Mouse (Mus musculus) adrenal gland, adult 18-20 months (tissue): ENCODE results near the gene Gnat1. TPM values are rescaled to one million over a fixed set of nuclear protein-coding genes. Genes with fewer than 3 reads are reported as not detected.
A peak's percentile ranks its signal among the peaks of the same experiment; 100 is the strongest.

Experiments
- DNase-seq, 2 experiments: peaks; one replicate each; pipeline ENCODE4 v3.0.0; 2021 to 2022; ENCODE audit warnings: low spot score in 2 of 2
- long read RNA-seq, 2 experiments: library from polyadenylated mRNA; stranded (forward); transcript quantifications; one replicate each; pipeline ENCODE4 v2.0.0; 2021
- total RNA-seq, 2 experiments: library from RNA; stranded (reverse); gene quantifications; 1 replicate in 1 of 2; 2 replicates in 1 of 2; pipeline ENCODE4 v1.2.3; 2021

Gnat1 gene
- under 1 TPM; 0.22 to 0.56 TPM for total RNA-seq
- long read RNA-seq, experiment 1: 0 reads
- long read RNA-seq, experiment 2: 0 reads

DNA sequence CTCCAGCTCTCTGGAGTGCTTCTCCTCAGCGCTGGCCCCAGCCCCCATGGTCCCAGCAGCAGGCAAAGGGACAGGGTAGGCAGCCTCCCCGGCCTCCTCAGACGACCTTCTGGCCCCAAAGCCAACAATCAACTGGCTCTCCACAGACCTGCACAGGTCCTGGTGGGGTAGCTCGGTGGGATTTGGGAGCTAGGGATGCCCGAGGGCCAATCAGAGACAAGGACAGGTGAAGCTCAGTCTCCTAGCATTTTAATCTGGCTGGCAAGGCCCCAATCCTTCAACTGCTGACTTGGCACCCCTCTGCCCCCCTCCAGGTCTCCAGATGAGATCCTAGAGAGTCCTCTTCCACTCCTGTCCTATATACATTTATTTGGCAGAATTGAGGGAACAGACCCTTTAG, at the start of gene Gnat1:
Gnat1 (minus strand) TSS at position 212 of the 400 bp plus-strand sequence.
- no peak for DNase-seq

DNA sequence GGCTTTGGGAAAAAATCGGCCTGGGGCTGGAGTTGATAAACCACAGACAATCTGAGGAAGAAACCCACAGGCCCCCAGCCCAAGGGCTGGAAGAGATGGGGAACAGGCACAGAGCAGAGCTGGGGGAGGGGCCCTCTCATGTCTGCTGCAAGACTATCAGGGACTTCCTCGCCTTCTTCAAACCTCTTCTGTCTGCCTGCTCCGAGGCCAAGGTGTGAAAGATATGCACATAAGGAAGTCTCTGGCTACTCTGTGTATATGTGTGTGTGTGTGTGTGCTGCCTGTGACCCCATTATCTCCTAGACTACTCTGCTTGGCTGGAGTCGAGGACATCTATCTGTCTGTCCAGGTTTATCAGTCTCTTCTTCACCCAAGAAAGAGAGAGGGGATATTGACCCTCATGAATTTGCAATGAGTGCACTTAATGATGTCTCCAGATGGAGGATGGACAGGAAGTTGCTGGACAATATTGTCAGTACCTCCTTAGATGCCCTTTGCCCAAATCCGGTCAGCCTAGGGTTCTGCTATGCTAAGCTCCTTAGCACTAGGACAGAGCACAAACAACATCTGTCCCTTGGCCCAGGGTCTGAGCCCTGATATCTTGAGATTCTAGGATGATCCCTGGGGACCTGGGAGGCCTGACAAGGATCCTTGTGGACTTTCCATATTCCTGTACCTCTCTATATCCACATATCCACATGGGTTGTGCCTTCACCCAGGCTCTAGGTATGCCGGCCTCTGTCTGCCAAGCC, 49.6 kb upstream of the Gnat1 start:
- DNase-seq: no peak

- no peak for DNase-seq
Observed at GRCm38 (mm10) chr9:107727041-107727440, 47.5 kb upstream of the Gnat1 start.

DNA sequence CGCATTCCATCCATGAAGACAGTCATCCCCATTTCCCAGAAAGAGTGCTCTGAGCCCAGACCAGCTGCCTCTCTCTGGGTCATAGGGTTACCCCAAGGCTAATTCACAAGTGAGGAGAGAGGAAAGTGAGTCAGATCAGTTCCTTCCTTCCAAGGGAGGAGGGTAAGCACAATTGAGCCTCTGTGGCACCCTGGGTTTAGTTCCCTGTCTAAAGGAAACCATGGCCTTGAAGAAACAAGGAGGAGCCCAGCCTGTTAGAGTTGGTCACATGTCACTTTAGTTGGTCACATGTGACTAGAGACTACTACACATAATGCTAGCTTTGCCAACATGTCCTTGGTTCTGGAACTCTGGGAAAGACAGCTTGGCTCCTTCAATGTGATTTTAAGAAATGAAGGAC, 45.3 kb upstream of the Gnat1 start:
- no peak for DNase-seq

GRCm38 (mm10) chr9:107723794-107724531, 44.5 kb upstream of the Gnat1 start:
- peak in 1 of 2 experiments; percentile 35 for DNase-seq

DNA sequence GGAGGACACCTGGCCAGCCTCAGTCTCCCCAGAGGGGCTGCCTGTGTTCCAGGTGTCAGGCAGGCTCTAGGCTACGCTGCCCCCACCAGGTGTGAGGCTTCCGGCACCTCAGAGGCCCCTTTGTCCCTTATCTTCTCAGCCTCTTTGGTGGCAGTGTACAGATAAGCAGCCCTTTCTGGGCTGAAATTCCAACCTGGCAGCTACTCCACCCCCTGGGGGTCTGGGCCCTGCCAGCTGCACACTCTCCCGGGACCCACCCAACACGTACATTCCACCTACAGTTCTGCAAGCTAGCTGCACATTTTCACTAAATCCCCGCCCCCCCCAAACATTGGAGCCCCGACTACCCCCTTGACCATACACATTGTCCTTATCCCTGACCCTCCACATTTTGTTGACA, 43.8 kb upstream of the Gnat1 start:
- DNase-seq: no peak

DNA sequence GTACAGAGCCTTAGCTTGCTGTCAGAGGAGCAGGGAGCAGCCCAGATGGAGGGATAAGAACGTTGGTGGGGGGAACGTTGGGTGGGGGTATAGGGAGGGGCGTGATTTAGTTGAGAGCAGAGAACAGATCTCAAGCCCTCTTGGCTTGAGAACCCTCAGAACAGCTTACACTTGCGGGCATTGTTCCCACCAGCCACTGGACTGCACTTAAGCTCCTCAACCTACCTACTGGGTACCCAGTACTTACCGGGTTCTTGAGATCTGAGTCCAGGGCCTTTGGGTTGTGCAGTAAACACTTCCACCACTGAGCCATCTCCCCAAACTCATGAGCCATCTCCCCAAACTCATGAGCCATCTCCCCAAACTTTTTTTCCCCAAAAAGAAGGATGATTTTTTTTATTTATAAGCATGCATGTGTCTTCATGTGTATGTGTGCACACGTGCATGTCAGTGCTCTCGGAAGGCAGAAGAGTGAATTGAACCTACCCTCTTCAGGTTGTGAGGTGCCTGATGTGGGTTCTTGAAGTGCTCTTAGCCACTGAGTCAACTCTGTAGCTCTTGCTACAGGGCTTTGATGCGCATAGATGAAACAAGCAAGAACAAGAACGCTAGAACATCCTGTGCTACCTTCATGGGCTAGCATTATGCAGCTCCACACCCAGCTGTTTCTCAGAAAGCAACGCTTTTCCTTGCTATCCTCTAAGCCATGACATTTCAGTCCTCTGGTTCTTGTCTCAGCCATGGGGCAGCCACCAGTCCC, 39.4 kb upstream of the Gnat1 start:
- DNase-seq: no peak

GRCm38 (mm10) chr9:107716951-107717350, 37.4 kb upstream of the Gnat1 start:
- DNase-seq: no peak

DNA sequence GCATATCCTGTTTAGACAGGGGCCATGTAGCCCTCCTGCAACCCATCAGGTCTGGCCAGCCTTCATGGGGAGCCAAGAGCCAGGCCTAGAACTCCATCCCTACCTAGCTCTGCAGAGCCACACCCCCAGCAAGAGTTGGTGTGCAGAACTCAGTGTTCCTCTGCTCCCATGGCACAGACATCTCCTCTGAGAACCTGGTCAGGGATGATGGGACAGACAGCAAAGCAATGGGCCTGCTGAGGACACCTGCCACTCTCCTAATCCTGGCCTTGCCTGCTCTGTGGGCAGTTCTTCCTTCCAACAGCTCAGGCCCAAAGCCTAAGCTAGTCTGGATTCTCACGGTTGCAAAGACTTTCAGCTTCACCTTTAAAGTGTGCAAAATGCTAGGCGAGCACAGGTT, 36.1 kb upstream of the Gnat1 start:
- no peak for DNase-seq

DNA sequence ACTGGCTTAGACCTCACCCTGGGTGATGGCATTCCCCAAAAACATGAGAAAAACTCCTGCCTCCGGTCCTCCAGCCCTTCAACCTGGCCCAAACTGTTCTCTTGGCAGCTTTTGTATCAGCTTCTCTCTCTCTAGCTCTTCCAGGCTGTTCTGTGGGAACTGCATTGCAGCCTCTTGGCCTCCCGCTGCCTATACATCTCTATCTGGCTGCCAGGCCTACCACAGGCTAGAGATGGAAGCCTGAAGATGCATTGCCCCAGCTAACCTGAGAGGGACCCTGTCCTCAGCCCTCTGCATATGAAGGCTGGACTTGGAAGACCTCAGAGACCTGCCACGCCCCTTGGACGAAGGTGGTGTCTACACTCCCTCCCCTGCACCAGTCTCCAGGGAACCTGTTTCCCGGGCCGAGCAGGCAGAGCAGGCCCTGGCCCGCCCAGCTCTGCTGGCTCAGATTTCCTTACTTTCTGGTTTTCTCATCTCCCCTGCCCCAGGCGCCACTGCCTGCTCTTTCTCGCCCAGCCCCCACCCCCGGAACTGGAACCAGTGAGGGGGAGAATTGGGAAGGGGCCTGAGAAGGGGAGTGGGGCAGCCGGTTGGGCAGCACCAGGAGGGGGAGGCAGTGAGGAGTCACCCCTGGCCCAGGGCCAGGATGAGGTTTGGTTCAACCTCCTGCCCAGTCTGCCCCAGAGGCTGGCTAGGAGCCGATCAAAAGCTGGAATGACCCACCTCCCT, 34.9 kb upstream of the Gnat1 start:
- no peak for DNase-seq

DNA sequence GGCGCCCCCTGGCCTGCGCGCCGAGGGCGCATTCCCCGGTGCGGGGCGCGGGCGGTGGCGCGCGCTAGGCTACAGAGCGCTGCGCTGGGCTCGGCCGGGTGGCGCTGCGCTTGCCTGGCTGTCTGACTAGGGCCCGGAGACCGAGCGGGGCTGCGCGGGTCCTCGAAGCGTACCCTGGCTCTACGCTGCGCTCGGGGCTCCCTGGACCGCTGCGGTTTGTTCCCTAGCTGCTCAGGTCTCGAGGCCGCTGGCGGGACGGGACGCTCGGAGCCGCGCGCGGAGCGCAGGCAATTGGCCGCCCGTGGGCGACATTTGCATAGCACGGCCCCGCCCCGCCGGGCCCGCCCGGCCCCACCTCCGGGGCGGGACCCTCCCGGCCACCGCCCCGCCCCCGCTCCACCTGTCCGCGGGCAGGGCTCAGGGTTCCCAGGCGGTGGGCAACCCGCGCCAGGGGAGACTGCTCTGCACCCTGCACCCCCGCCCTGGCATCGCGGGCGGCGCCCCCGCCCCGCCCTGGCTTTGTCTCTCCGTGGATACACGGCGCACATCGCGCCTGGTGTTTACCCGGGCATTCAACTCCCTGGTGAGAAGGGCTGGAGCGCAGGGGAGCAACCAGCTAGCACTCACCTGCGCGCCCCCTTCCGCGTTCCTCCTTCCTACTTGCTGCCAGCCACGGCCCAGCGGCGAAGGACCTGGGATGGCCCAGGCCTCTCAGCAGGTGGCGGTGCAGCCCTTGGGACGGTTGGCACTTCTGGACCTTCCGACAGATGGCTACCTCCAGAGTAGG, 30.4 kb upstream of the Gnat1 start, which contains the start of gene Sema3f:
Sema3f (minus strand) TSS at position 779 of the 787 bp plus-strand sequence.
- peak; percentile 79 for DNase-seq

DNA sequence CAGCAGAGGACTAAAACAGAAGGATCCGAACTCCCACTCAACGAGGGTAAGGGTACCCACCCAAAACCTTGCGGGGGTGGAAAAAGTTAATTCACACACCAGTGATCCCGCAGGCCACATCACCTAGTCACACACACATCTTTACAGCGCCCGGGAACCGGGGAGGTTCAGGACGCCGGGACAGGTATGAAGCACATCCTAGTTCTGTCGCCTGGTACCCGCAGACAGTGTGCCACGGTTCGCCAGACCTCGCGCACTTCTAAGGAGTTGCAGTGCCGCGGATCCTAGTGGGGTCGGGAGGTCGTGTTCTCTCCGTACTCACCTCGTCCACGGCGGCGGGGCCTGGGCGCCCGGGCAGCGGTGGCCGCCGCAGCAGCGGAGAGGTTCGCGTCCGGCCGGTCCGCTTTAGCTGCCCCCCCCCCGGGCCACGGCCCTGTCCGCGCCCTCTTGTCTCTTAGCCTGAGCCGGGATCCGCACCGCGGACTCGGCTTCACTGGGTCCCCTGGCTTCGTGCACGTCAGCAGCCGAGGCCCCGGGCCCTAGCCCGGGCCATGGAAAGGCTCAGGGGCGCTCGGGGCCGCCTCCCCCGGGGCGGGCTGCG, 29.7 kb upstream of the Gnat1 start:
- no peak for DNase-seq

DNA sequence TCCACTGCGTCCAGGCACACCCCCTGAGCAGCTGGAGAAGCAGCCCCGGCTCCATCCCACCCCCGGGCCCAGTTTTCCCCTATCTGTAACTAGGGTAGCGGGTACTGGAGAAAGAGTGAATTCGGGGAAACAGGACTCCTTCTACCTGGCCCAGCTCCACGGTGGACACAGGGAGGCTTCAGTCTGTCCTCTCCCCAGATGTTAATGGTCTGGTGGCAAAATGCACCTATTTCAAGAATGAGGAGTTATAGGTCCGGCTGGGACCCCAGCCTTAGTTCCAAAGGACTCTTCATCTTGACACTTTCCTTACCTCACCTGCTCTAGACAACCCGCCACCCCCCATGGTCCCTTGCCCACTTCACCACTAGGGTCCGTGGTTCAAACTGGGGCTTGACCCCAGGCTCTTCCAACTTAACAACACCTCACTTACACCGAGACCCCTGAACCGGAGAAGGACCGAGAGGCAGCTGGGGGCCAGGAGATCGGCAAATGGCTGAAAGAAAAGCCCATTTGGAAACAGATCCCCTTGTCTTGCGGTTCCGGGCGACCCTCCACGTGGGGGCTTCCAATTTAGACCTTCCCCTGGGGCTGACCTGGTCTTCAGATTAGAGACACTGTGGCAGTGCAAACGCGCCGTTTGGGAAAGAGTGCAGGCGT, 29.1 kb upstream of the Gnat1 start:
- DNase-seq: no peak

GRCm38 (mm10) chr9:107707701-107708438, 28.4 kb upstream of the Gnat1 start:
- no peak for DNase-seq

DNA sequence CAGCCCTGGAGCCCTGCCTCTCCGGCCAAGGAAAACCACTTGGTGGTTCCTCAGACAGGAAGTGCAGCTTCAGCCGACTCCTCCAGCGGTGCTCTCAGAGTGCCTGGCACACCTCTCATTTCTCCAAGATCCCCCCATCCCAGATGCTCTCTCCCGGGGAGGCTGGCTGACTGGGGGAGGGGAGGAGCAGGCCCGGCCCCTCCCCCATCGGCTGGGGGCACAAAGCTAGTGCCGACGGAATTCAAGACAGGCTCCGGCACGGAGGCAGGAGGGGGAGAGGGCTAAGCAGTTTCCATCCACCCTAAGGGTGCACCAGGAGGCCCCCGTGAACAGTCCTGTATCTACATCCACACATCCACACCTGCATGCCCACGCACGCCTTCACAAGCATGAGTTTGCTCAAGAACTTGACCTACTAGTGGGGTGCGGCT, 27.3 kb upstream of the Gnat1 start:
- no peak for DNase-seq

DNA sequence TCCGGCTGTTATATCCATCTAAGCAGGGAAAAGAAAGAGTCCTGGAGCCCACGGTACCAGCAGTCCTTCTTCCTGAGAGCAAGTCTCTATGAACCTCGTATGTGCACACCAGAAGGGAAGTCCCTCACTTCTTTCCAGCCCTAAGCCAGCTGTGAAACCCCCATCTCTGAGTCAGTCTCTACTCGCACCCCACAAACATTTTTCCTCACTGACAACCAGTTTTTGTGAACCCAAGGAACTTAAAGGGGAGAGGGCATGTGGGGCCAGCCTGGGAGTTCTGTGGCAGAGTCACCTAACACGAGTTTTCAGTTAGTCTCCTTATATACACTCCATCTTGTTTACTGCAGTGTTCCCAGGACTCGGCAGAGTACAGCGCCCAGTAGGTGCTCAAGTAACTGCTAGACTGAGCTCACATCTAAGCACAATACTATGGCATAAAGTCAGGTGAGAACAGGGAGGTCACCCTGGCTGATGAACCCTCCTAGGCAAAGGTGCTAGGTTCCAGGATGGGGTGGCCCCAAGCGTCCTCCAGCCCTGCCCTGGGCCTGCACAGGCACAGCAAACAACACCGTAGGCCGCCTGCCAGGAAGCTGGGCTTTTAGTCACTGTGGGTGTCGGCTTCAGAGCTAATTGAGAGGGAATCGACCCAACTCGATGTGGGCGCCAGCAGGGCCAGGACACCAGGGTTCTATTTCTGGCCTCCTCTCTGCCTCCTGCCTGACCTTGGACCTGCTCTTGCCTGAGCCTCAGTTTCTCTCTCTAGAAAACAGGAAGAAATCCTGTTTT, 24.0 kb upstream of the Gnat1 start:
- DNase-seq: no peak

GRCm38 (mm10) chr9:107702606-107703185, 23.2 kb upstream of the Gnat1 start:
- no peak for DNase-seq
